Mouse (Mus musculus) lung, adult 2 months (tissue): ENCODE results near the gene Kalrn. TPM values are rescaled to one million over a fixed set of nuclear protein-coding genes. Genes with fewer than 3 reads are reported as not detected.

Experiments used
- DNase-seq: peaks from one replicate; pipeline ENCODE4 v3.0.0; 2022
- H3K4me1 ChIP-seq: fragments of 200-500 bp; 2 replicates; pipeline ENCODE4 v1.6.1; 2011; ENCODE audit warnings: low read length; ENCODE audit not compliant: control insufficient read depth, insufficient read depth
- H3K4me3 ChIP-seq: fragments of 200-500 bp; replicated peaks from 2 replicates; pipeline ENCODE3; 2011; ENCODE audit warnings: low read depth, mild to moderate bottlenecking, control low read depth, low read length; ENCODE audit errors: extremely low read depth
- CTCF ChIP-seq: fragments of 200-500 bp; IDR thresholded peaks from 2 replicates; pipeline ENCODE4 v1.5.1; 2011; ENCODE audit warnings: mild to moderate bottlenecking, low read length, control low read depth; ENCODE audit not compliant: insufficient read depth
- POLR2A ChIP-seq: fragments of 200-500 bp; IDR thresholded peaks from 2 replicates; pipeline ENCODE4 v1.6.1; 2011; ENCODE audit warnings: low read depth, mild to moderate bottlenecking, control low read depth, low read length, borderline replicate concordance; ENCODE audit errors: extremely low read depth
- WGBS: fragments of 180-500 bp; shearing (Covaris S2); methylation state at CpG from one replicate; pipeline ENCODE4 v1.1.7; 2018; 5-methylcytosine and 5-hydroxymethylcytosine counted together
- polyA plus RNA-seq: library from polyadenylated mRNA; depleted of rRNA; stranded (reverse); fragments of >200 nt; gene quantifications from 2 replicates; pipeline ENCODE4 v1.2.3, GENCODE M21; 2012

Kalrn gene
- polyA plus RNA-seq, 1 experiment: 11.8 TPM

DNA sequence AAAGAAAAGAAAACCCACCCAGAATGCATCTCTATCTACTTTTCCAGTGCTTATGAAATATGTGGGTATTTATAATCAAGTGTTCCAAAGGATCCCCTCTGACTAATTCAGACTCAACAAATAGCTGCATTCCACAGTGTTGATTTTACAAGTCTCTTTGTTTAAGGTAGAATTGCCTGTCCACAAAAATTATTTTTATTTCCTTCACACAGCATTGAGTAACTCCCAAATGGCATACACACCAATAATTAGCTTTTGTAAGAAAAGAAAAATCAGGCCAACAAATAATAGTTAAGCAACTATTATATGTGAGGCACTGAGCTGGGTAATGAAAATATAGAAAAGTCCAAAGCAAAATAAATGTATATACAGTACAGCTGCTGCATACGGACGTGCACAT, 12.9 kb downstream of the Kalrn start:
- no peak for DNase-seq
- 92% methylated on average over 2 of the region's 2 CpGs for WGBS
- H3K4me3 ChIP-seq: no peak overlapping the region
- no peak for TF ChIP-seq POLR2A
- TF ChIP-seq CTCF: no peak
- H3K4me1 ChIP-seq: no peaks in the 10 kb centered on the region; the same call in 1 of the 2 replicates

- H3K4me3 ChIP-seq: no peak overlapping the region
- TF ChIP-seq POLR2A: no peak
- TF ChIP-seq CTCF: no peak
- DNase-seq: no peak
- no peaks in the 10 kb centered on the region; the same call in 1 of the 2 replicates for H3K4me1 ChIP-seq
- 57% methylated on average over 6 of the region's 6 CpGs for WGBS
Measured at GRCm38 (mm10) chr16:34557891-34558290, 15.4 kb downstream of the Kalrn start.

- 72% methylated on average over 1 of the region's 1 CpGs for WGBS
- TF ChIP-seq POLR2A: no peak
- no peak for TF ChIP-seq CTCF
- DNase-seq: no peak
- Histone ChIP-seq H3K4me3 (no peak overlapping the region), H3K4me1 (no peaks in the 10 kb centered on the region)
Measured at GRCm38 (mm10) chr16:34552731-34553130, 20.6 kb downstream of the Kalrn start.

- no peaks in the 10 kb centered on the region for H3K4me1 ChIP-seq
- no peak for DNase-seq
- WGBS: 69% methylated on average over 5 of the region's 5 CpGs
- no peak overlapping the region for H3K4me3 ChIP-seq
- no peak for TF ChIP-seq POLR2A
- no peak for TF ChIP-seq CTCF
Measured at GRCm38 (mm10) chr16:34549470-34549999, 23.8 kb downstream of the Kalrn start.

- no peak for DNase-seq
- WGBS: 55% methylated on average over 6 of the region's 6 CpGs
- TF ChIP-seq CTCF: no peak
- TF ChIP-seq POLR2A: no peak
- H3K4me3 ChIP-seq: no peak overlapping the region
- no peaks in the 10 kb centered on the region for H3K4me1 ChIP-seq
Measured at GRCm38 (mm10) chr16:34546805-34547509, 26.4 kb downstream of the Kalrn start.

- TF ChIP-seq POLR2A (no peak), CTCF (no peak)
- Histone ChIP-seq H3K4me3 (no peak overlapping the region), H3K4me1 (no peaks in the 10 kb centered on the region)
- no peak for DNase-seq
- WGBS: 85% methylated on average over 4 of the region's 4 CpGs
Measured at GRCm38 (mm10) chr16:34543754-34544153, 29.6 kb downstream of the Kalrn start.

DNA sequence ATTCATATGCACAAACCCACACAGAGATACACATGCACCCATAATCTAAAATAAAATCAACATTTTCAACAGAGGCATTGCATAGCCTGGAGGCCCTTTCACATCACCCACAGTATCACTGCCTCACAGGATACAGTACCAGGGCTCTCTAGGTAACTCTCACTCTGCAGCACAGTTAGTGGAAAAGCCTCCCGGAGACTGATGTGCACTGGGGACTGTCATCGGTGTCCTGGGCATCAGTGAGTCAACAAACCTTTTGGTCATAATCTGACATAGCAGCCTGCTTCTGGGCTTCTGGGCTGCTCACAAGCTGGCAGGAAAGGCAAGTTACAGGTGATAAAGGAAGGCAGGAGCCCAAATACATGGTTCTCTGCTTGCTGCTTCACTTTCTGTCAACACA, 31.0 kb downstream of the Kalrn start:
- no peaks in the 10 kb centered on the region for H3K4me1 ChIP-seq
- H3K4me3 ChIP-seq: no peak overlapping the region
- no peak for DNase-seq
- 100% methylated on average over 2 of the region's 2 CpGs for WGBS
- TF ChIP-seq POLR2A (no peak), CTCF (no peak)

DNA sequence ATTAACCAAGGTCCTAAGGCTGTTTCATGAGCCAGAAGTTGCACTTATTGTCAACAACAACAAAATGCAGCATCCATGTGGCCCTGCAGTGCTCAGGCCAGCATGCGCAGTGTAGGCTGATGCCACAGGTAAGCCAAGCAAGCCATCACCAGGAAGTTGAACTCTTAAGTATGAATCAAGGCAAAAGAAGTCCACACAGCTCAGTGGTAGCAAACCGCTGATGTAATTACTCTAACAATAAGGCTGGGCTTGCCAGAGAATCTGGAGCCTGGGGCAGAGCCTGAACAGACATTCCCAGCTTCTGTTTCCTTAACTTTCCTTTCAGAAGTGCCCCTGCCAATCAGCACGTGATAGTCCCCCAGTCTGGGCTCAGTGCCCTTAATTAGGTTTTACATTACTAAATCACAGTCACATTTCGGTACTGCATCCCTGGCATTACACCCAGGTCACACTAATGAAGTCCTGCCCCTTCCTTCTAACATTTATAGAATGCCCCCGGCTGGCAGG, 34.6 kb downstream of the Kalrn start:
- no peak for TF ChIP-seq POLR2A
- TF ChIP-seq CTCF: no peak
- Histone ChIP-seq H3K4me3 (no peak overlapping the region), H3K4me1 (peaks cover 1% of the 10 kb centered on the region; the same call in 1 of the 2 replicates)
- WGBS: 58% methylated on average over 5 of the region's 5 CpGs
- no peak for DNase-seq

- TF ChIP-seq CTCF (no peak), POLR2A (no peak)
- H3K4me1 ChIP-seq: peaks cover 2% of the 10 kb centered on the region; the same call in 1 of the 2 replicates
- no peak for DNase-seq
- no peak overlapping the region for H3K4me3 ChIP-seq
- WGBS: 69% methylated on average over 6 of the region's 6 CpGs
Measured at GRCm38 (mm10) chr16:34536300-34536699, 37.0 kb downstream of the Kalrn start.

DNA sequence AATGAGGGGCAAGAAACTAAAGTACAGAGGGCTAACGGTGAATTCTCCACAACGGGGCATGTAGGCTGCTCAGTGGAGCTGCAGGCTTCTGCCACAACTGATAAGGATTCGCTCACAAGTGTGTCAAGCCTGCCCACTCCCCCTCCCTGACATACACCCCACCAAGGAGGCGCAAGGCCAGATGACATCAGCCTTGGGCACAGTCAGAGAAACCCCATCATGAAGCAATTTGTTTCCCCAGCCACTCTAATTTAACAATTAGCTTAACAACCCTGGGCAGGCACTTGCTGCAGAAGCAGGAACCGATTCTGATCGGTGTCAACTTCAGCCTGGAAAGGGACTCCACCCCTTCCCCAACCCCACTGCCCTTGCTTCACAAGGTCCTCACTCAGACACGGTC, 38.2 kb downstream of the Kalrn start:
- DNase-seq: no peak
- WGBS: 29% methylated on average over 7 of the region's 7 CpGs
- TF ChIP-seq CTCF (no peak), POLR2A (no peak)
- peaks cover 2% of the 10 kb centered on the region; the same call in 1 of the 2 replicates for H3K4me1 ChIP-seq
- no peak overlapping the region for H3K4me3 ChIP-seq
